Mouse (Mus musculus) megakaryocyte, embryonic 14.5 days (primary cell): Measurements from ENCODE around the gene Slc43a1.

Source experiments
- FLI1 ChIP-seq: IDR thresholded peaks from 2 replicates; pipeline ENCODE4 v1.6.1; 2012; ENCODE audit warnings: low read length, inconsistent platforms, mixed read lengths
- GATA1 ChIP-seq: IDR thresholded peaks from 3 replicates; pipeline ENCODE4 v1.6.1; 2012; ENCODE audit warnings: mixed read lengths, low read length, inconsistent platforms, borderline replicate concordance

GRCm38 (mm10) chr2:84882606-84883005 lies 44.0 kb downstream of the Slc43a1 start:
- no peak for TF ChIP-seq GATA1
- TF ChIP-seq FLI1 = no peak
